Mouse (Mus musculus): ENCODE measurements around the gene Rnf215. TPM values are rescaled to one million over a fixed set of nuclear protein-coding genes. Genes with fewer than 3 reads are reported as not detected.

Rnf215 gene
- total and polyA plus RNA-seq, 3 experiments = 14.9 to 24.8 (median 24.3) TPM

GRCm38 (mm10) chr11:4153694-4154093, 18.7 kb downstream of the Rnf215 start:
- Histone ChIP-seq H3K27me3 (replicated peaks) (no peaks in the 10 kb centered on the region), H3K79me2 (replicated peaks; ENCODE audit: control insufficient read depth, extremely low read depth, insufficient read depth, poor library complexity, severe bottlenecking) (no peaks in the 10 kb centered on the region), H3K9me3 (replicated peaks; ENCODE audit: low read length) (no peaks in the 10 kb centered on the region), H3K9ac (ENCODE audit: insufficient read depth, low read depth) (no peak overlapping the region), H3K36me3 (replicated peaks in 1 of 2; ENCODE audit: control insufficient read depth in 1 of 2, insufficient read depth in 1 of 2, low read length in 1 of 2) (peaks cover 6 to 31% of the 10 kb centered on the region in 2 experiments), H3K27ac (ENCODE audit: insufficient read depth, low read depth) (no peak overlapping the region), H3K4me1 (ENCODE audit: control insufficient read depth in 1 of 2, insufficient read depth in 2 of 2) (no peaks in the 10 kb centered on the region), H3K4me3 (replicated peaks in 1 of 3; ENCODE audit: low read depth in 2 of 3, low read length in 2 of 3, poor library complexity in 1 of 3) (no peak overlapping the region), H3K4me2 (ENCODE audit: insufficient read depth, low read depth, poor library complexity, severe bottlenecking) (no peak overlapping the region)
- TF ChIP-seq RCOR1 (conservative IDR thresholded peaks at IDR 0.05; ENCODE audit: low read depth, low read length) = no peak
- TF ChIP-seq PAX5 (IDR thresholded peaks at IDR 0.05; ENCODE audit: low read length) = no peak
- no peak for TF ChIP-seq TCF12 (IDR thresholded peaks at IDR 0.05; ENCODE audit: low read depth, low read length)
- no peak for TF ChIP-seq E2F4 (IDR thresholded peaks at IDR 0.05; ENCODE audit: insufficient replicate concordance, low read depth, low read length)
- TF ChIP-seq POLR2A (IDR thresholded peaks at IDR 0.05; ENCODE audit: low read depth, low read length) = no peak
- no peak for TF ChIP-seq CHD1 (IDR thresholded peaks at IDR 0.05; ENCODE audit: low read depth, low read length)
- TF ChIP-seq MXI1 (IDR thresholded peaks at IDR 0.05; ENCODE audit: low read depth, low read length) = no peak
- TF ChIP-seq ZMIZ1 (IDR thresholded peaks at IDR 0.05; ENCODE audit: low read depth, low read length) = no peak
- TF ChIP-seq HCFC1 (IDR thresholded peaks at IDR 0.05; ENCODE audit: low read depth, low read length) = no peak
- no peak for TF ChIP-seq ZC3H11A (IDR thresholded peaks at IDR 0.05; ENCODE audit: low read depth, low read length)
- TF ChIP-seq NRF1 (IDR thresholded peaks at IDR 0.05; ENCODE audit: low read depth, low read length) = no peak
- no peak for TF ChIP-seq JUN (IDR thresholded peaks at IDR 0.05; ENCODE audit: insufficient read depth, low read depth, low read length)
- no peak for TF ChIP-seq CTCF (conservative IDR thresholded peaks at IDR 0.05 in 1 of 2, IDR thresholded peaks at IDR 0.05 in 1 of 2; ENCODE audit: low read depth in 2 of 2, low read length in 2 of 2)
- TF ChIP-seq SMC3 (IDR thresholded peaks at IDR 0.05; ENCODE audit: low read depth, low read length) = no peak
- no peak for TF ChIP-seq SIN3A (IDR thresholded peaks at IDR 0.05; ENCODE audit: low read length)
- no peak for TF ChIP-seq ETS1 (conservative IDR thresholded peaks at IDR 0.05; ENCODE audit: low read depth, low read length)
- TF ChIP-seq IRF4 (IDR thresholded peaks at IDR 0.05; ENCODE audit: low read depth, low read length) = no peak
- TF ChIP-seq MAZ (IDR thresholded peaks at IDR 0.05; ENCODE audit: low read depth, low read length) = no peak
- no peak for TF ChIP-seq KAT2A (IDR thresholded peaks at IDR 0.05; ENCODE audit: insufficient replicate concordance, low read length)
- TF ChIP-seq MAX (IDR thresholded peaks at IDR 0.05; ENCODE audit: low read length) = no peak
- dilution Hi-C loops (cut with MboI; ENCODE audit: extremely low pct_ligation_motif_present, extremely low pct_unique_long_range_greater_than_20kb, low sequenced_read_pairs) = no loop called here
- no peak for DNase-seq (ENCODE audit: extremely low read depth)
- in situ Hi-C loops (cut with MboI; ENCODE audit: low pct_ligation_motif_present, low pct_unique_long_range_greater_than_20kb, low sequenced_read_pairs) = no loop called here

DNA sequence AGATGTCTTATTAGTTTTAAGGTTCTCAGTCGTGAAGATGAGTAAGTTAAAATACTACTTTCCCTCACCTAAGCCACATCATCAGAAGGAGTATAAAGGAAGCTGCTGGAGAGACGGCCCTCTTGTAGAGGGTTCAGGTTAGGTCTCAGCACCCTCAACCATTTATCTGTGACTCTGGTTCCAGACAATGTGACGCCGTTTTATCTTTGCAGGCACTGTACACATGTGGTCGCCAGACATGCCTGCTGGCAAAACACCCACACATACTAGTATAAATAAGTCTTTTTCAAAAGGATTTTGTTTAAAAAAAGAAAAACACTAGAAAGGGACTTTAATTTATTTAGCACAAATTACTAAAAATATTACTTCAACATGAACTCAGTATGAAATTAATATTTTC, 20.6 kb downstream of the Rnf215 start:
- Histone ChIP-seq H3K9me3 (replicated peaks; ENCODE audit: low read length) (no peaks in the 10 kb centered on the region), H3K36me3 (replicated peaks in 1 of 2; ENCODE audit: control insufficient read depth in 1 of 2, insufficient read depth in 1 of 2, low read length in 1 of 2) (peaks cover 3 to 19% of the 10 kb centered on the region in 2 experiments), H3K27ac (ENCODE audit: insufficient read depth, low read depth) (no peak overlapping the region), H3K27me3 (replicated peaks) (no peaks in the 10 kb centered on the region), H3K79me2 (replicated peaks; ENCODE audit: control insufficient read depth, extremely low read depth, insufficient read depth, poor library complexity, severe bottlenecking) (peaks cover 4% of the 10 kb centered on the region), H3K4me3 (replicated peaks in 1 of 3; ENCODE audit: low read depth in 2 of 3, low read length in 2 of 3, poor library complexity in 1 of 3) (no peak overlapping the region), H3K4me2 (ENCODE audit: insufficient read depth, low read depth, poor library complexity, severe bottlenecking) (no peak overlapping the region), H3K4me1 (ENCODE audit: control insufficient read depth in 1 of 2, insufficient read depth in 2 of 2) (peaks cover 4 to 11% of the 10 kb centered on the region in 2 experiments), H3K9ac (ENCODE audit: insufficient read depth, low read depth) (no peak overlapping the region)
- dilution Hi-C loops (cut with MboI; ENCODE audit: extremely low pct_ligation_motif_present, extremely low pct_unique_long_range_greater_than_20kb, low sequenced_read_pairs) = no loop called here
- TF ChIP-seq NELFE (IDR thresholded peaks at IDR 0.05; ENCODE audit: low read depth, low read length) (no peak), SMC3 (IDR thresholded peaks at IDR 0.05; ENCODE audit: low read depth, low read length) (no peak), RCOR1 (conservative IDR thresholded peaks at IDR 0.05; ENCODE audit: low read depth, low read length) (no peak), ZNF384 (IDR thresholded peaks at IDR 0.05; ENCODE audit: low read depth, low read length) (no peak), ZC3H11A (IDR thresholded peaks at IDR 0.05; ENCODE audit: low read depth, low read length) (no peak), ETS1 (conservative IDR thresholded peaks at IDR 0.05; ENCODE audit: low read depth, low read length) (no peak)
- in situ Hi-C loops (cut with MboI; ENCODE audit: low pct_ligation_motif_present, low pct_unique_long_range_greater_than_20kb, low sequenced_read_pairs) = no loop called here
- no peak for DNase-seq (ENCODE audit: extremely low read depth)
